Mouse (Mus musculus): ENCODE results near the gene Il11ra1. TPM values are rescaled to one million over a fixed set of nuclear protein-coding genes. Genes with fewer than 3 reads are reported as not detected.
A peak's percentile ranks its signal among the peaks of the same experiment; 100 is the strongest.

Il11ra1 gene
- polyA plus RNA-seq, 1 experiment from 2014 or later, result 125 TPM

DNA sequence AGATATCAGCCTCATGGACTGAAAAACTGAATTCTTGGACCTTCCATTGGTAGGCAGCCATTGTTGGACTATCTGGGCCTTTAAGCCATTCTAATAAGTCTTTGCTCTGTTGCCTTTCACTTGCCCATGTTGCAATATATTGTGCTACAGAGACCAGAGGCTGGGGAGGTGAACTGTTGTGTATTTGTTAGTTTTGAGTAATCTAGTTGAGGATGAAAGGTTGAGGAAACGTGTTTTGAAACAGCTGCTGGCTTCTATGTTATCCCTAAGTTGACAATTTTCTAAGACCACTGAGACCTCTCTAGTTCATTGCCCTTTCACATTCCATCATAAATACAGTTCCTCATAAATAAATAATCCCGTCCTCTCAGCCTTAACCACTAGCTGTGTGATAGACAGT, 44.3 kb downstream of the Il11ra1 start:
- H3K9me3 ChIP-seq (ENCODE audit: control insufficient read depth, low read length), result peaks cover 13% of the 10 kb centered on the region
- H3K9ac ChIP-seq (ENCODE audit: low read depth, low read length), result no peak overlapping the region
- H3K27me3 ChIP-seq (ENCODE audit: control insufficient read depth, insufficient read depth, low read length), result no peaks in the 10 kb centered on the region
- peaks cover 4% of the 10 kb centered on the region for H3K36me3 ChIP-seq (ENCODE audit: control insufficient read depth, insufficient read depth, low read length)
- no peak overlapping the region for H3K4me3 ChIP-seq (ENCODE audit: low read length)
- no peak for ATAC-seq (ENCODE audit: low FRiP score, low TSS enrichment)
- WGBS, result 63% methylated on average over 2 of the region's 2 CpGs
- H3K4me2 ChIP-seq (replicated peaks; ENCODE audit: low read depth, low read length), result no peak overlapping the region
- H3K27ac ChIP-seq (ENCODE audit: low read depth, low read length), result no peak overlapping the region
- H3K4me1 ChIP-seq (ENCODE audit: control insufficient read depth, insufficient read depth, low read length), result peaks cover 8% of the 10 kb centered on the region

DNA sequence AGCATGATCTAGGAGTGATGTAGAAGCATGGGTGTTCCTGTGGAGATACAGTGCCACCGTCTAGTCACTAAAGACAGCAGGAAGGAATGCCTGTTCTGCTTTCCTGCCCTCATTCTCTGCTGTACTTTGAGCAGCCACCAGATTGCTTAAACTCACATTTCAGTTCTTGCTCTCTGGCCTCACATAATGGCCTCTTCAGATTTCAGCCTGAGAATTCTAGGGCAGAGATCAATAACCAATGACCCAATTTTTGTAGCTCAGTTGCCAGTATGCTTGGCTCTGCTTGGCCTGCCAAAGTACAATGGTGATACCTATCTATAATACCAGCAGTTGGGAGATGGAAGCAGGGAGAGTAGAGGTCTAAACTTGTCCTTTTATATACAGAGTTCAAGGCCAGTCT, 45.2 kb downstream of the Il11ra1 start:
- Histone ChIP-seq H3K4me2 (replicated peaks; ENCODE audit: low read depth, low read length) (no peak overlapping the region), H3K4me1 (ENCODE audit: control insufficient read depth, insufficient read depth, low read length) (peaks cover 4% of the 10 kb centered on the region), H3K9me3 (ENCODE audit: control insufficient read depth, low read length) (peaks cover 13% of the 10 kb centered on the region), H3K36me3 (ENCODE audit: control insufficient read depth, insufficient read depth, low read length) (no peaks in the 10 kb centered on the region), H3K27me3 (ENCODE audit: control insufficient read depth, insufficient read depth, low read length) (no peaks in the 10 kb centered on the region), H3K9ac (ENCODE audit: low read depth, low read length) (no peak overlapping the region), H3K4me3 (ENCODE audit: low read length) (no peak overlapping the region), H3K27ac (ENCODE audit: low read depth, low read length) (no peak overlapping the region)
- no peak for ATAC-seq (ENCODE audit: low FRiP score, low TSS enrichment)
- 75% methylated on average over 1 of the region's 1 CpGs for WGBS

DNA sequence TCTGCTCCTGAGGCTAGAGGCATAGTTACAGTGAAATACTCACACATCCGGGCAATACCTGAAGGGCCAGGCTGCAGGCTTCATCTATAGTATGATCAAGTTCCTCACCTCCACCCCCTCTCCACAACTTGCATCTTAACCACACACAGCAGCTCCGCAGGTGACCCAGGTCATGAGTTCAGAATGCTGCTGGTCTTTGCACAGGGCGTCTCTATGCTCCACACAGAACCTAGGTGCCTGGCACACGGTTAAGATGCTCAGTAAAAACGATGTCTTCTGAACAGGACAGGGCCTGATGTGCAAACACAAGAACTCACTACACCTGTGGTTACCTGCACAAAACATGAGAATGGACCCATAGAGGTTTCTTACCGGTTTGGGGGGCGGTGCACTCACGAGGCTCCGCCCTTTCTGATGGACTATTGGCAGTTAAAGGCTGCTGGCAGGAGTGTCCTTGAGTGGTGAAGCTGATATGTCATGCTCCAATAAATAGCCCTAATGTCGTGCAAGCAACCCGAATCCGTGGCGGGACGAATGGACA, 55.1 kb downstream of the Il11ra1 start, which contains the start of gene Galt:
Gene Galt, plus strand, starts transcription at position 432 of the 541 bp plus-strand sequence.
- H3K4me2 ChIP-seq (replicated peaks; ENCODE audit: low read depth, low read length), result peak within 1 kb of the TSS; percentile 89
- peak within 1 kb of the TSS; percentile 67 for H3K9ac ChIP-seq (ENCODE audit: low read depth, low read length)
- H3K27me3 ChIP-seq (ENCODE audit: control insufficient read depth, insufficient read depth, low read length), result no peaks in the 10 kb centered on the region
- peak within 1 kb of the TSS; percentile 88 for H3K27ac ChIP-seq (ENCODE audit: low read depth, low read length)
- WGBS, result 14% methylated on average over 14 of the region's 14 CpGs
- peaks cover 7% of the 10 kb centered on the region; the same call in 1 of the 2 replicates for H3K36me3 ChIP-seq (ENCODE audit: control insufficient read depth, insufficient read depth, low read length)
- H3K4me1 ChIP-seq (ENCODE audit: control insufficient read depth, insufficient read depth, low read length), result peaks cover 3% of the 10 kb centered on the region; the same call in 1 of the 2 replicates
- peak within 1 kb of the TSS; percentile 73 for H3K4me3 ChIP-seq (ENCODE audit: low read length)
- peak; percentile 56 for ATAC-seq (ENCODE audit: low FRiP score, low TSS enrichment)
- no peaks in the 10 kb centered on the region for H3K9me3 ChIP-seq (ENCODE audit: control insufficient read depth, low read length)

DNA sequence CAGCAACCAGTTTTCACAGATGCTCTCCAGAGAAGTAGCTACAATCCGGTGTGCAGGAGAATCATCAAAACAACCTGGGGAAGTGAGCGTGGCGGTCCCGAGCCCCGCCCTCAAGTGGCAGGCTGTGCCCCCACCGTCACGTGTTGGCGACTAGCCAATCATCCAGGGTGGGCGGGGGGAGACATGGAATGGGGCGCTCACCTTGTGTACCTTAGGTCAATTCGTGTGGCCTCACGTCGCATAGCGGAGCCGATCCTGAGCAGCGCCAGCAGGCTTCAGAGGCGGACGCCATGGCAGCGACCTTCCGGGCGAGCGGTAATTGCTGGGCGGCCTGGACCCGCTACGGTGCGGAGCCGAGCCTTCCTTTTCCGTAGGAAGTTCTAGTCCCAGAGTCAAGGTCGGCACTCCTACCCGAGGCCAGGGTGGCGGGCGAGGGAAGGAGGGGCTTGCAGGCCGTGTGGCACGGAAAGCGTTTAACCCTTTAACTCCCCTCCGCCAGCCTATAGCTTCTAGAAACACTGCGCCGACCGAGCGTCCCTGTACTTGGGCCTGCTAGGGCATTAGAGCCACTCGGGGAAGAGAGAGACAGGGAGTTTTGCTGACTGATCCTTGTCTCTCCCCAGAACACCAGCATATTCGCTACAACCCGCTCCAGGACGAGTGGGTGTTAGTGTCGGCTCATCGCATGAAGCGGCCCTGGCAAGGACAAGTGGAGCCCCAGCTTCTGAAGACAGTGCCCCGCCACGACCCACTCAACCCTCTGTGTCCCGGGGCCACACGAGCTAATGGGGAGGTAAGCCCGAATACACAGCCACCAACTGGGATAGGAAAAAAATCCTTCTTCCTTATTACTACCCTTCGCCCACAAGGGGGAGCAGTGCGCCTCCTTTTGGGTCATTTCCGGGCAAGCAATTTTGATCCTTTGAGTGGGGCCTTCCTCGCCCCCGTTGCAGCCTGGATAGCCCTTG, 55.8 kb downstream of the Il11ra1 start, which contains the start of gene Sigmar1:
Gene Sigmar1, minus strand, starts transcription at position 820 of the 968 bp plus-strand sequence.
- WGBS, result under 1% methylated on average over 57 of the region's 57 CpGs

DNA sequence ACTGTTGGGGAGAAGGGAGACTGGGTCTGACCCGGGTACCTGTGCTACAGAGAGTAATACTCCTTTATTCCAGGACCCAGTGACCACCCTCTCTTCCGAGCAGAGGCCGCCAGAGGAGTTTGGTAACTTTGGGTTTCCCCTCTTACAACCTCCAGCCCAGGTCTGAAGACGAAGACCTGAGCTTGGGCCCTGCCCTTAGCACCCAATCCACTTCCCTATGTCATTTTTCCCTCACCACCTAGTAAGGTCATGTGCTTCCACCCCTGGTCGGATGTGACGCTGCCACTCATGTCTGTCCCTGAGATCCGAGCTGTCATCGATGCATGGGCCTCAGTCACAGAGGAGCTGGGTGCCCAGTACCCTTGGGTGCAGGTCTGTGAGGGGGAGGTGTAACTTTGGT, 56.7 kb downstream of the Il11ra1 start:
- peaks cover 14% of the 10 kb centered on the region for H3K4me1 ChIP-seq (ENCODE audit: control insufficient read depth, insufficient read depth, low read length)

More for the DNA sequence above, 55.8 kb downstream of the Il11ra1 start, which contains the start of gene Sigmar1:
- peaks cover 7% of the 10 kb centered on the region; the same call in 1 of the 2 replicates for H3K36me3 ChIP-seq (ENCODE audit: control insufficient read depth, insufficient read depth, low read length)
- peak within 1 kb of the TSS; percentile 88 for H3K27ac ChIP-seq (ENCODE audit: low read depth, low read length)
- no peaks in the 10 kb centered on the region for H3K9me3 ChIP-seq (ENCODE audit: control insufficient read depth, low read length)
- peak within 1 kb of the TSS; percentile 89 for H3K4me2 ChIP-seq (replicated peaks; ENCODE audit: low read depth, low read length)
- peak; percentile 73 for ATAC-seq (ENCODE audit: low FRiP score, low TSS enrichment)
- peak within 1 kb of the TSS; percentile 67 for H3K9ac ChIP-seq (ENCODE audit: low read depth, low read length)
- peaks cover 5% of the 10 kb centered on the region; the same call in 1 of the 2 replicates for H3K4me1 ChIP-seq (ENCODE audit: control insufficient read depth, insufficient read depth, low read length)
- H3K4me3 ChIP-seq (ENCODE audit: low read length), result peak within 1 kb of the TSS; percentile 73
- no peaks in the 10 kb centered on the region for H3K27me3 ChIP-seq (ENCODE audit: control insufficient read depth, insufficient read depth, low read length)

DNA sequence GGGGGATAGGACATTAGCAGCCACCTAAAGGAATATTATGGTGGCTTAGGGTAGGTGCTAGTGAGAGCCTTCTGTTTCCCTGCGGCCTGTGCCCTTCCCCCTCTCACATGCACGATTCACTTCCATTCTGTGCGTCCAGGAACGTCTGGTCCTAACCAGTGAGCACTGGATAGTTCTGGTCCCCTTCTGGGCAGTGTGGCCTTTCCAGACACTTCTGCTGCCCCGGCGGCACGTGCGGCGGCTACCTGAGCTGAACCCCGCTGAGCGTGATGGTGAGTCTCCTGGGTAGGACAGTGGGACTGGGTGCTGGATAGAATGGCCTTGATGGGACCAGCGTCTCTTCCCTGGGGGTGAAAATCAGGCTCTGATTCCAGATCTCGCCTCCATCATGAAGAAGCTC, 57.5 kb downstream of the Il11ra1 start:
- no peak overlapping the region for H3K9ac ChIP-seq (ENCODE audit: low read depth, low read length)
- ATAC-seq (ENCODE audit: low FRiP score, low TSS enrichment), result no peak
- H3K4me3 ChIP-seq (ENCODE audit: low read length), result no peak overlapping the region
- H3K4me2 ChIP-seq (replicated peaks; ENCODE audit: low read depth, low read length), result no peak overlapping the region
- no peak overlapping the region for H3K27ac ChIP-seq (ENCODE audit: low read depth, low read length)
- WGBS, result 94% methylated on average over 13 of the region's 13 CpGs
- H3K4me1 ChIP-seq (ENCODE audit: control insufficient read depth, insufficient read depth, low read length), result peaks cover 22% of the 10 kb centered on the region
- H3K27me3 ChIP-seq (ENCODE audit: control insufficient read depth, insufficient read depth, low read length), result no peaks in the 10 kb centered on the region
- H3K36me3 ChIP-seq (ENCODE audit: control insufficient read depth, insufficient read depth, low read length), result peaks cover 7% of the 10 kb centered on the region; the same call in 1 of the 2 replicates
- H3K9me3 ChIP-seq (ENCODE audit: control insufficient read depth, low read length), result no peaks in the 10 kb centered on the region

More for the DNA sequence above, 56.7 kb downstream of the Il11ra1 start:
- 77% methylated on average over 8 of the region's 8 CpGs for WGBS
- Histone ChIP-seq H3K36me3 (ENCODE audit: control insufficient read depth, insufficient read depth, low read length) (peaks cover 7% of the 10 kb centered on the region; the same call in 1 of the 2 replicates), H3K27ac (ENCODE audit: low read depth, low read length) (no peak overlapping the region), H3K9me3 (ENCODE audit: control insufficient read depth, low read length) (no peaks in the 10 kb centered on the region), H3K4me2 (replicated peaks; ENCODE audit: low read depth, low read length) (peak overlapping the region; percentile 89), H3K27me3 (ENCODE audit: control insufficient read depth, insufficient read depth, low read length) (no peaks in the 10 kb centered on the region), H3K9ac (ENCODE audit: low read depth, low read length) (peak overlapping the region; percentile 67; the same call in 1 of the 2 replicates), H3K4me3 (ENCODE audit: low read length) (peak overlapping the region; percentile 73)
- no peak for ATAC-seq (ENCODE audit: low FRiP score, low TSS enrichment)

DNA sequence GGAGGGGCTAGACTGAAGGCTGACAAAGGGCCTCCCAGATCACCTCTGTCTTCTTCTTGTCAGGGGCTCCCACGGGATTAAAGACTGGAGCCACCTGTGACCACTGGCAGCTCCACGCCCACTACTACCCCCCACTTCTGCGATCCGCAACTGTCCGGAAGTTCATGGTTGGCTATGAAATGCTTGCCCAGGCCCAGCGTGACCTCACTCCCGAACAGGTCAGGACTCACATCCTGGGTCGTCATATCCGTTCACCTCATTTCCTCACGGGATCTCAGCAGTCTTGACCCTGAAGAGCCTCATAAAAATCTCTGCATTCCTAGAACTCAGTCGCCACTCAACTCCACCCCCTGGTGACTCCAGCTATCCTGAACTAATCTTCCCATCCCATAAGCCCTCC, 58.2 kb downstream of the Il11ra1 start:
- no peaks in the 10 kb centered on the region for H3K27me3 ChIP-seq (ENCODE audit: control insufficient read depth, insufficient read depth, low read length)
- no peak overlapping the region for H3K27ac ChIP-seq (ENCODE audit: low read depth, low read length)
- no peaks in the 10 kb centered on the region for H3K9me3 ChIP-seq (ENCODE audit: control insufficient read depth, low read length)
- H3K4me2 ChIP-seq (replicated peaks; ENCODE audit: low read depth, low read length), result no peak overlapping the region
- H3K9ac ChIP-seq (ENCODE audit: low read depth, low read length), result no peak overlapping the region
- no peak for ATAC-seq (ENCODE audit: low FRiP score, low TSS enrichment)
- H3K4me3 ChIP-seq (ENCODE audit: low read length), result no peak overlapping the region
- peaks cover 28% of the 10 kb centered on the region for H3K4me1 ChIP-seq (ENCODE audit: control insufficient read depth, insufficient read depth, low read length)
- WGBS, result 46% methylated on average over 11 of the region's 11 CpGs
- H3K36me3 ChIP-seq (ENCODE audit: control insufficient read depth, insufficient read depth, low read length), result peaks cover 7% of the 10 kb centered on the region; the same call in 1 of the 2 replicates

DNA sequence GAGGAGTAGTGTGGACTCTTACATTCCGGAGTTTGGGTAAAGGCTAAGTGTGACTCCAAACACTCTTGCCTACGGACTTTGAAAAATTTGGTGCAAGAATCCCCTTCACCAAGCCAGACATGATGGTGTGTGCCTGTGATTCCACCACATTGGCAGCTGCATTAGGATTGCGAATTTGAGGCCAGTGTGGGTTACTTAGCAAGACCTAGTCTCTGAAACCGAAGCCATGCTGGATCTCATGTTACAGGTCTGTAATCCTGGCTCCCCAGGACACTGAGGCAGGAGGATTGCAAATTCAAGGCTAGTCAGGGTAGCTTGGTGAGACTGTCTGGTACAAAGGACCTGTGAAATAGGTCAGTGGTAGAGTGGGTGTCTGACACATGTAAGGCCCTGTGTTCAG, 58.9 kb downstream of the Il11ra1 start:
- peaks cover 28% of the 10 kb centered on the region for H3K4me1 ChIP-seq (ENCODE audit: control insufficient read depth, insufficient read depth, low read length)
- H3K4me3 ChIP-seq (ENCODE audit: low read length), result no peak overlapping the region
- no peaks in the 10 kb centered on the region for H3K9me3 ChIP-seq (ENCODE audit: control insufficient read depth, low read length)
- H3K9ac ChIP-seq (ENCODE audit: low read depth, low read length), result no peak overlapping the region
- H3K36me3 ChIP-seq (ENCODE audit: control insufficient read depth, insufficient read depth, low read length), result peaks cover 7% of the 10 kb centered on the region; the same call in 1 of the 2 replicates
- 92% methylated on average over 4 of the region's 4 CpGs for WGBS
- no peak overlapping the region for H3K27ac ChIP-seq (ENCODE audit: low read depth, low read length)
- no peaks in the 10 kb centered on the region for H3K27me3 ChIP-seq (ENCODE audit: control insufficient read depth, insufficient read depth, low read length)
- no peak for ATAC-seq (ENCODE audit: low FRiP score, low TSS enrichment)
- H3K4me2 ChIP-seq (replicated peaks; ENCODE audit: low read depth, low read length), result no peak overlapping the region
